Mouse (Mus musculus) bone marrow, adult 2 months (tissue): ENCODE results near the gene Hhipl1. TPM values are rescaled to one million over a fixed set of nuclear protein-coding genes. Genes with fewer than 3 reads are reported as not detected.

Experiments
- H3K27ac ChIP-seq: fragments of 200-500 bp; 2 replicates; pipeline ENCODE4 v1.5.1; 2012; ENCODE audit warnings: low read depth, mild to moderate bottlenecking, control low read depth, inconsistent platforms, low read length; ENCODE audit not compliant: control insufficient read depth, poor library complexity, insufficient read depth
- H3K4me1 ChIP-seq: fragments of 200-500 bp; 2 replicates; pipeline ENCODE4 v1.6.1; 2011; ENCODE audit warnings: low read length; ENCODE audit not compliant: control insufficient read depth, insufficient read depth
- H3K4me3 ChIP-seq: fragments of 200-500 bp; replicated peaks from 2 replicates; pipeline ENCODE3; 2011; ENCODE audit warnings: mild to moderate bottlenecking, low read depth, low read length, control low read depth; ENCODE audit not compliant: control insufficient read depth
- CTCF ChIP-seq: fragments of 200-500 bp; IDR thresholded peaks from 2 replicates; pipeline ENCODE4 v1.5.1; 2011; ENCODE audit warnings: low read length, control low read depth; ENCODE audit not compliant: control insufficient read depth, insufficient read depth
- POLR2A ChIP-seq: fragments of 200-500 bp; IDR thresholded peaks from 2 replicates; pipeline ENCODE4 v1.6.1; 2011; ENCODE audit warnings: low read depth, mild to moderate bottlenecking, control low read depth, low read length, borderline replicate concordance; ENCODE audit not compliant: control insufficient read depth
- WGBS: fragments of 180-500 bp; shearing (Covaris S2); methylation state at CpG from one replicate; pipeline ENCODE4 v1.1.7; 2018; 5-methylcytosine and 5-hydroxymethylcytosine counted together
- polyA plus RNA-seq: library from polyadenylated mRNA; stranded (reverse); fragments of >200 nt; gene quantifications from 2 replicates; pipeline ENCODE4 v1.2.4, GENCODE M21; 2011; ENCODE audit warnings: low replicate concordance; ENCODE audit not compliant: missing spikeins, insufficient read depth, insufficient read length

The Hhipl1 gene
- 0.18 TPM in 1 of 2 replicates, not detected in the other for polyA plus RNA-seq

DNA sequence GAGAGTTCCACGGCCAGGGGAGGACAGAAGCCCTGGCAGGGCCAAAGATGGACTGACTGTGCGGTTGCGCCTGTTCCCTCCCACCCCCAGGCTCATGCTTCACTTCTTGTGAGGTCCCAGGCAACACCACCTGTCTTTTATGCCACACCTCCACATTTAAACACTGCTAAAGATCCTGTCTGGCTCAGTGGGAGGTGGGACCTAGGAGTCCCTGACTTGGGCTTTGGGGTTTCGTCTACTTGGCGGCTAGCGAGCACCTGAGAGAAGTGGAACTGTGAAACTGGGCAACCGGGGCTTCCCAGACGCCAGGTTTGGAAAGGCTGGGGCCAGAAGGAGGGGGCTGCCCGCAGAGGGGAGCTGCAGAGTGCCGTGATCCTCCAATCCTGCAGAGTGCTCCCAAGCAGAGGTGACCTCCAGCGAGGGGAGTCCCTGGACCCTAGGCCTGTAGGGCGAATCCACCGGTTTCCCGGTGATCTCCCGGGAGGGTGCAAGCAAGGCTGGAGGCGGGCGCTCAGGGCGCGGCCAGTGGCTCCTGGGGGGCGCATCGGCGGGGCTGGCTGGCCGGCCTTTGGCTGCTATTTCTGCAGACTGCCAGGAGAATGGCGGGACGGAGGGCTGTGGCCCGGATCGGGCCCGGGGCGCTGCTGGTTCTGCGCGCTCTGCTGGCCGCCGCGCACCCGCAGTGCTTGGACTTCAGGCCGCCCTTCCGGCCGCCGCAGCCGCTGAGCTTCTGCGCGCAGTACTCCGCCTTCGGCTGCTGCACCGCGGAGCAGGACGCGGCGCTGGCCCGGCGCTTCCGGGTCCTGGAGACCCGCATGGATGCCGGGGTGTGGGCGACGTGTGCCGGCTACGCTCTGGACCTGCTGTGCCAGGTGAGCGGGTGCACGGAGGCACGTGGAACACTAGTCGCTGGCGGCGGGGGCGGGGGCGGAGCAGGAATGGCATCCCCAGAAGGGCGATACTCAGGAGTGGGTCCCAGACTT lies at the start of gene Hhipl1:
Gene Hhipl1, plus strand, starts transcription at position 459 of the 983 bp plus-strand sequence.
- TF ChIP-seq CTCF = no peak
- TF ChIP-seq POLR2A = no peak
- Histone ChIP-seq H3K4me1 (no peaks in the 10 kb centered on the region), H3K27ac (no peak within 1 kb of the TSS), H3K4me3 (no peak within 1 kb of the TSS)
- WGBS = 6% methylated on average over 67 of the region's 67 CpGs

DNA sequence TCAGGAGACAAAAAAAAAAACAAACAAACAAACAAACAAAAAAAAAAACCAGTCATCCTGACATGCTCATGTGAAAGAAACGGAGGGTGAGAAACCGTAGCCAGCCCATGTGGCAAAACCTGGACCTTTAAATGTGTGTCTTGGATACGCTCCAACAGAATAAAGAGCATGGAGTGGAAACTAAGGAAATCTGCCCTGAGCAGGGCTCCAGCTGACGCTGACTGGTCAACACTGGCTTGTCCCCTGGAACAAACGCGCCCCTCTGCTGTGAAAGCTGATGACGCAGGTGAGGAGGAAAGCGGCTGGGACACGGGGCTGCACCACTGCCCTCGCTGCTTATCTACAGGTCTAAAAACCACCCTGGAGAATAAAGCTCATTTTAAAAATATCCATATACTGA lies 49.3 kb upstream of the Hhipl1 start:
- Histone ChIP-seq H3K4me1 (no peaks in the 10 kb centered on the region), H3K27ac (no peak overlapping the region), H3K4me3 (no peak overlapping the region)
- no peak for TF ChIP-seq POLR2A
- TF ChIP-seq CTCF = no peak
- 86% methylated on average over 10 of the region's 10 CpGs for WGBS

DNA sequence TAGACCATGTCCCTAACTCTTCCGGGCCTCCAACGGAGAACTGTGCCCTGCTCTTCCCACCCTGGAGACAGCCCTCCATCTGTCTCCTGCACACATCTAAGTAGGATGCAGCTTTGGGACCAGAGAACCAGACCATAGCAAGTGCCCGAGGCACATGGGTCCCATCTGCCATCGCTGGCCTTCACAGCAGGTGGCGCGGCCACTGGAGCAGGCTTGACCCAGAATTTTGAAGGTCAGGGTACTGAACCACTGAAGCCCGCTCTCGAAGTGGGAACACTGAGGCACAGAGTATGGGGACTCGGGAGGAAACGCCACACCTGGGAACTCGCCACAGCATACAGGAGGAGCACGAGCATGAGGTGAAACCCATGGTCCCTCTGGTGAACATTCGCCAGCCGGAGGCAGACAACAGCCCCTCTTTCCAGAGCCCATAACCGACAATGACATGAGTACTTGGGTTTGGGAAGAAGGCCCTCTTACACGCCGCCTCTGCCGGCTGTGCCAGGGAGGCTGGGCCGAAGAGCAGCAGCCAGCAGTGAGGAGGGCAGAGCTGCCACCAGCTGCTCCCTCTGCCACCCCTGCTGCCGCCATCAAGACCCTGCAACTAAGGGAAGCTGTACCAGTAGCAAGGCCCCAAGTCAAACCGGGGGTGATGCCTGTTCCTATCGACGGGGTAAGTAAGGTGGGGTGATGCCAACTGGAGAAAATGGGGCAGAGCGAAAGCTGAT lies 46.6 kb upstream of the Hhipl1 start:
- Histone ChIP-seq H3K4me1 (no peaks in the 10 kb centered on the region), H3K27ac (no peak overlapping the region), H3K4me3 (no peak overlapping the region)
- TF ChIP-seq CTCF = no peak
- TF ChIP-seq POLR2A = no peak
- WGBS = 85% methylated on average over 24 of the region's 24 CpGs

DNA sequence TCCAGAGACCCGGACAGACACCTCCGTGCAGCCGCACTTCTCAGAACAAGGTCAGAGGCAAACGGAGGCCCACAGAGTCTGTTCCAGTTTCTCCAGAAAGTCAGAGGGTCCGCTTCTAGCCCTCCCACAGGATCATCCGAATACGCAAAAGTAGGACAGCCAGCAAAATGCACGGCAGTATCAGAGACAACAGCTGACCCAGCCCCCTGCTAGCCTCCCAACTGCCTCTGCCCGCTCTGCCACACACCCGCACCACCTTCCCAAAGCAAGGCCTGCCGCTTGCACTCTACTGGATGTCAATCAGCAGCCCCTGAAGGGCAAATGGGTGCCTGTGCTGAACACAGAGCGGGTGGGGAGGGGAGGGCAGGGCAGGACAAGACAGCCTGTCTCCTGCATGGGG lies 45.1 kb upstream of the Hhipl1 start:
- Histone ChIP-seq H3K27ac (no peak overlapping the region), H3K4me3 (no peak overlapping the region), H3K4me1 (no peaks in the 10 kb centered on the region)
- TF ChIP-seq CTCF (no peak), POLR2A (no peak)
- WGBS = 87% methylated on average over 12 of the region's 12 CpGs

DNA sequence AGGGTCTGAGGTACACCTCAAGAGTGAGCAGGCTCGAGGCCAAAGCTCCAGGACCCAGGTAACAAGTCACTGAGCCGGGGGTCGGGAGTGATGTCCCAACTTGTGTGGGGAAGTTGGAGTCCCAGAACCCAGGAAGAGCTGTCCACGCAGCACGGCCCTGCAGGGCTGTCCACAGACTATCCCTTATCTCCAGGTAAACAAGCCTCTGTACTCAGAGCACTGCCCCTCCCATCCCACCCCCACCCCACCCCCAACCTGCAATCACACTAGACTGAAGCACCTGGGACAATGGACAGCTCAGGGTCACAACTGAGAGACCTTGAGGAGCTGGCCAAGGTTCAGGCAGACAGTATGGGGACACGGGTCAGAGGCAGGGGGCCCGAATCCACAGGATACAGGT lies 41.2 kb upstream of the Hhipl1 start:
- no peaks in the 10 kb centered on the region for H3K4me1 ChIP-seq
- no peak overlapping the region for H3K4me3 ChIP-seq
- TF ChIP-seq POLR2A (no peak), CTCF (no peak)
- H3K27ac ChIP-seq = no peak overlapping the region
- 66% methylated on average over 7 of the region's 7 CpGs for WGBS

DNA sequence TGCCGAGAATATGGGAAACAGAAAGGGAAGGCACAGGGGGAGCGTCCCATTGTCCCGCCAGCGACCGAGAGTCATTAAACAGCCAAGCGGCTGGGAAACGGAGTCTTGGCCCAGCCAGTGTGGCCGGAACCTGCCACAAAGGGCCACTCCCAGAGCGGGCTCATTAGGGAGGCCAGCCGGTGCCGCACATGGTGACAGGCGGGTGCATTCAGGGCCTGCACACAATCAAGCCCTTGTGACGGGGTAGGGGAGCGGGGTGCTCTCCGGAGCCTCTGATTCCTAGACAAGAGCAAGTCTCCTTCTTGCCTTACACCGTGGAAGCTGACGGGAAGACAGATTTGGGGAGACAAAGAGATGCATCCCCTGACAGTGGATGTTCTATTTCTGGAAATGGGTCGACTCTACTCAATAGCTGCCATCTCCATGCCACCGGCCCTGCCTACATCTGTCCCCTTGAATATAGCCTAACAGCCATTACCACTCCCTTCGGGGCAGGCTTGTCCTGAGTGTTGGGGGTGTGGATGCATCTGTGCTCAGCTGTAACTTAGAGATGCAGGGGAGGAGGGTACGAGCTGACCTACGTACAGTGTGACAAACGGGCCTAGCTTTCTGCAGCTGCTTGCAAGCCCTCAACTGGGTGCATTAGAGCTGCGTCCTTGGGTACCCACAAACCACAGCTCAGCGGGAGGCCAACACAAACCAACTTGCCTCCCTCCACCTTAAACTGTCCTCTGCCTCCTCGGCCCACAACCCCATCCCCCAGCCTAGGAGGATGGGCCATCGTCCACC lies 40.0 kb upstream of the Hhipl1 start:
- Histone ChIP-seq H3K4me1 (no peaks in the 10 kb centered on the region), H3K27ac (no peak overlapping the region), H3K4me3 (no peak overlapping the region)
- TF ChIP-seq POLR2A (no peak), CTCF (no peak)
- WGBS = 70% methylated on average over 27 of the region's 27 CpGs

DNA sequence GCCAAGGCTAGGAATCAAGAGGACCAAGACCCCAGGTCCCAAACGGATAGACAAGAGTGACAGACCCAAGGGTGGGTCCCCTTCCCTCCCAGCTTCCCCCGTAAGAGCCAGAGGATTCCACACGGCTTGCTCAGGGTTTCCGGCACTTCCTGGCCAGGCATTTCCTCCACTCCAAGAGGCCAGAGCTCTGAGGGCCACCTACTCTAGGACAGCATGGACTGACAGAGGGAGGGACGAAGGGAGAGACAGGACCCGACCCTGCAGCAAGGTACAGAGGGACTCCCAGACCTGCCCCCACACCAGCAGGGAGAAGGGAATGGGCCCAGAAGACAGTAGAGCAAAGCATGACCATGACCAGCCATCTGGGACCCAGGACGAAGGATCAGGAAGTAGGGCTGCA lies 38.4 kb upstream of the Hhipl1 start:
- TF ChIP-seq CTCF (no peak), POLR2A (no peak)
- Histone ChIP-seq H3K27ac (no peak overlapping the region), H3K4me1 (no peaks in the 10 kb centered on the region), H3K4me3 (no peak overlapping the region)
- 77% methylated on average over 7 of the region's 7 CpGs for WGBS
